Mouse (Mus musculus) brown adipose tissue, adult 24 weeks (tissue): ENCODE measurements around the gene Armc6. TPM values are rescaled to one million over a fixed set of nuclear protein-coding genes. Genes with fewer than 3 reads are reported as not detected.

Experiments
- H3K27ac ChIP-seq: fragments of 200-500 bp; replicated peaks from 2 replicates; pipeline ENCODE4 v1.5.1; 2012; ENCODE audit warnings: low read depth, mild to moderate bottlenecking, low read length
- H3K4me1 ChIP-seq: fragments of 200-500 bp; 2 replicates; pipeline ENCODE4 v1.6.1; 2012; ENCODE audit warnings: low read length, mixed read lengths; ENCODE audit not compliant: control insufficient read depth, insufficient read depth, insufficient read length
- H3K4me3 ChIP-seq: fragments of 200-500 bp; 2 replicates; pipeline ENCODE4 v1.5.1; 2012; ENCODE audit warnings: low read depth, mild to moderate bottlenecking, low read length, moderate library complexity; ENCODE audit not compliant: insufficient read depth
- polyA plus RNA-seq: library from polyadenylated mRNA; stranded (reverse); fragments of >200 nt; gene quantifications from 2 replicates; pipeline ENCODE4 v1.2.4, GENCODE M21; 2012; ENCODE audit not compliant: missing spikeins, insufficient read depth, insufficient read length

The Armc6 gene
- 5.0 and 6.7 TPM in 2 replicates for polyA plus RNA-seq

DNA sequence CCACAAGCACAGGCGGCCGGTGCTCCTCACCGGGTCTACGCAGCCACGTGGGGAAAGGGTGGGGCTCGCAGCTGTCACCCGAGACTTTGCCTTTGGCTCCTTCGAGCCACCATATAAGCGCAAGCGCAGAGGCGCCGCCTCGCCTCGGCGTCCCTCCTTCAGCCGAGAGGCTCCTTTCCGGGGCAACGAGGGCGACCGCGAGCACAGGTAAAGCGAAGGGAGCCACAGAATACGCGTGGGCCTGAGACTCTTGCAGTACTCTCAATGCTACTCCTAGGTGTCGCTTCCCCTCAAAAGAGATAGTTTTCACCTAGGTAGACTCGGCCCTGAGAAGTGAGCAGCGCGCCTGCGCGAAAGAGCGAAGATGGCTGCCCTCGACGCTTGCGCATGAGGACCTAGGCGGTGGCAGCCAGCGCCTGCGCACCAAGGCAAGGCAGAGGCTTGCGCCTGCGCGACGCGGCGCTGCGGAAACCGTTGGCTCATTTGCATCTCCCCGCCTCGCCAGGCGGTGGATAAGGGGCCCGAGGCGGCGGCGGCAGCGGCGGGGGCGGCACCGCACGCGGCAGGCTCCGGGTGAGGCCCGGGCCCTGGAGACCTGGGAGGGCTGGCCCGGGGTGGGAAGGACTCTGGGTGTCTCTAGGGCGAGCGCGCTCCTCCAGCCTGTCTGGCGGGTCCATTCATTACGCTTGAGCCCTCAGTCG, at the start of gene Armc6, which contains the start of gene Sugp2:
TSS of gene Armc6 (minus strand) at position 387 of the 701 bp plus-strand sequence.
TSS of gene Sugp2 (plus strand) at position 147 of the 701 bp plus-strand sequence.
- Histone ChIP-seq H3K4me1 (no peaks in the 10 kb centered on the region), H3K4me3 (peak within 1 kb of the TSS; percentile 80), H3K27ac (peak within 1 kb of the TSS; percentile 100)

GRCm38 (mm10) chr8:70283136-70284077, 49.1 kb upstream of the Armc6 start:
- Histone ChIP-seq H3K4me1 (no peaks in the 10 kb centered on the region; the same call in 1 of the 2 replicates), H3K4me3 (peak overlapping the region; percentile 95), H3K27ac (peak overlapping the region; percentile 64; the same call in 1 of the 2 replicates)

DNA sequence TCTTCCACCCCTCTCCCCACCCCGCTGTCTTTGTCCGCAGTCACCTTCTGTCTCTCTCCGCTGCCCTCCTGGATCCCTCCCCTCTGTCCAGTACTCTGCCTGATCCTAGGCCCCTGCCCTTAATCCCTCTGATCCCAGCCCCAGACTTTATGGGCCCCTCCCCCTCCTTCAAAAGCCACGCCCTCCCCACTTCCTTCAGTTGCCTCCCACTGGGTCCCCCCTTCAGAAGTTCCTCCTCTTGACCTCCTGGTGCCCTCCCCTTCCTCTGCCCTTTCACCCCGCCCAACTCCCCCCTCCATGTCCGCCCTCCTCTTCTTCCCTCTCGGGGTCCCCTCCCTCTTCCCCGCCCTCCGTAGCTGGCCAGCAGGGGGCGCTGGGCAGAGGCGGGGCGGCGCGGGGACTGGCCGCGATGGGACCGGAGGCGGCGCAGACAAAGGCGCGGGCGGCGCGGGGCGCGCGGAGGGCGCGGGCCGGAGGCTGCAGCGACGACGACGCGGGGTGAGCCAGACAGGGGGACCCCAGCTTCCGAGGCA, 48.4 kb upstream of the Armc6 start, which contains the start of gene Homer3:
TSS of gene Homer3 (plus strand) at position 225 of the 533 bp plus-strand sequence.
- peak within 1 kb of the TSS; percentile 95 for H3K4me3 ChIP-seq
- peak within 1 kb of the TSS; percentile 76 for H3K27ac ChIP-seq

DNA sequence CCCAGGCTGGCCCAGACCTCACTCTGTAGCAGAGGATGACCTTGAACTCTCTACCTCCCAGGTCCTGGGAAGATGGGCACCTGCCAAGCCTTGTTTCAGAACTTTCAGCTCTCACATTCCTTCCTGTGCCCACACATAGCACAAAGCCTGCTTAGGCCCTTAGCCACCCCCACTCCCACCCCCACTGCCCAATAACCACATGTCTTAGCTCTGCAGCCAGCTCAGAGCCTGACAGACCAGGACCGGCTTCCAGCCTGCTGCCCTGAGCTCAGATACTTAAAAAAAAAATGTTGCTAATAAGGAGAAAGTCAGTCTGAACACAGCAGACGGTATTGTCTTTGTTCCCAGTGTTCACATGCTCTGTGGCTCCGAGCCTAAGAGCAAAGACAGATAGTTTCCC, 46.7 kb upstream of the Armc6 start:
- H3K27ac ChIP-seq: no peak overlapping the region
- peaks cover 10% of the 10 kb centered on the region; the same call in 1 of the 2 replicates for H3K4me1 ChIP-seq

More for the DNA sequence above, 48.4 kb upstream of the Armc6 start, which contains the start of gene Homer3:
- no peaks in the 10 kb centered on the region; the same call in 1 of the 2 replicates for H3K4me1 ChIP-seq

DNA sequence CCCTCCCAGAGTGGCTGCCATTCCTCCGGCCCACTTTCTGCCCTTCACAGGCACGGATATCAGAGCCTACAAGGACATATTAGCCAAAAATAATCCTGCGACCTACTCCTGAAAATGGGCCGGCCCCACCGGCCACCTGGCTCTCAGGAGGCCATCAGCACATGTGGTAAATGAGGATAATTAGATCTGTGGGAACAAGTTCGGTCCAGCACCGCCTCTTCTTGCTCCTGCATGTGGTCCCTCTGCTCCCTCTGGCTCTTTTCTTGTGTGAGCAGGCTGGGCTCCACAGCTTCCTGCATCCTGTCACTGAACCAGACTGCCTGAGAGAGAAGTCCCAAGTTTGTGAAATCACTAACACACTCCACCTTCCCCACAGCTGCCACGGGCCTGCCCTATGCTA, 45.0 kb upstream of the Armc6 start:
- Histone ChIP-seq H3K4me3 (no peak overlapping the region), H3K4me1 (peaks cover 10% of the 10 kb centered on the region; the same call in 1 of the 2 replicates), H3K27ac (peak overlapping the region; percentile 69)

More for the DNA sequence above, 46.7 kb upstream of the Armc6 start:
- no peak overlapping the region for H3K4me3 ChIP-seq

GRCm38 (mm10) chr8:70278175-70278574, 43.9 kb upstream of the Armc6 start:
- Histone ChIP-seq H3K27ac (no peak overlapping the region), H3K4me1 (peaks cover 14% of the 10 kb centered on the region; the same call in 1 of the 2 replicates), H3K4me3 (no peak overlapping the region)

DNA sequence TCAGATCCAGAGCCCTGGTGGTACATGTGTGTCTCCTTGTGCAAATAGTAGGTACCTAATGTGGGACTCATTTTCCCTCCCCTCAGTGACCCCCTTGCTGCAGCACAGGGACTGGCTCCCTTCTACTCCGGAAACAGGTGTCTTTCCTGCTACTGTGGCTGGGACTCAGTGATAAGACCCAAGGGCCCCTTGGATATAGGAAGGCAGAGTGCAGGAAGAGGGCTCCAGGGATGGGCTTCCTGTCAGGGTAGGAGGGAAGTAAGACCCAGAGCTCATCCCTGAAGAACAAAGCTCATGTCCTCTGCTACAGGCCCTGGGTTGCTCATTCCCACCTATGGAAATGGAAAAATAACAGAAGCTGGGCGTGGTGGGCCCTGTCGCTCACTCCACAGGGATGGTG, 42.2 kb upstream of the Armc6 start:
- Histone ChIP-seq H3K4me1 (peaks cover 23% of the 10 kb centered on the region), H3K4me3 (no peak overlapping the region), H3K27ac (peak overlapping the region; percentile 63)

DNA sequence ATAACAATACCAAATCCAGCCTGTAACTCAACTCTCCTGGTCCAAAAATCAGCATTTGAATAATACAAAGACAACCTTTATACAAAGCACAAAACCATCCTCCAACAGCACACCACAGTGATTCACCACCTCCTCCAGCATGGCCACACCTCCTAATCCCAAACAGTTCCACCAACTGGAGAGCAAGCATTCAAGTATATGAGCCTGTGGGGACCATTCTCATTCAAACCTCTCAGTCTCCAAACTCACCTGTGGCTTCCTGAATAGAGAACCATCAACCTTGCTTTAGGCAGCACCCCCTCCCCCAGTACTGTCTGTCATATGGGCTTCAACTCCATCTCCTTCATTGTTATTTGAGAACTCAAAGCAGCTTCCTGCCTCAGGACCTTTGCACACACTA, 40.1 kb upstream of the Armc6 start:
- no peak overlapping the region for H3K27ac ChIP-seq
- peaks cover 23% of the 10 kb centered on the region for H3K4me1 ChIP-seq
- no peak overlapping the region for H3K4me3 ChIP-seq

- H3K27ac ChIP-seq: 0 out of 2 replicates have a peak overlapping the region, but pooled peaks have one; percentile 22
- H3K4me3 ChIP-seq: no peak overlapping the region
- H3K4me1 ChIP-seq: peaks cover 23% of the 10 kb centered on the region
Observed at GRCm38 (mm10) chr8:70272949-70273348, 38.7 kb upstream of the Armc6 start.

GRCm38 (mm10) chr8:70268799-70269565, 34.7 kb upstream of the Armc6 start:
- H3K4me1 ChIP-seq: peaks cover 12% of the 10 kb centered on the region; the same call in 1 of the 2 replicates
- H3K27ac ChIP-seq: no peak overlapping the region
- H3K4me3 ChIP-seq: no peak overlapping the region

DNA sequence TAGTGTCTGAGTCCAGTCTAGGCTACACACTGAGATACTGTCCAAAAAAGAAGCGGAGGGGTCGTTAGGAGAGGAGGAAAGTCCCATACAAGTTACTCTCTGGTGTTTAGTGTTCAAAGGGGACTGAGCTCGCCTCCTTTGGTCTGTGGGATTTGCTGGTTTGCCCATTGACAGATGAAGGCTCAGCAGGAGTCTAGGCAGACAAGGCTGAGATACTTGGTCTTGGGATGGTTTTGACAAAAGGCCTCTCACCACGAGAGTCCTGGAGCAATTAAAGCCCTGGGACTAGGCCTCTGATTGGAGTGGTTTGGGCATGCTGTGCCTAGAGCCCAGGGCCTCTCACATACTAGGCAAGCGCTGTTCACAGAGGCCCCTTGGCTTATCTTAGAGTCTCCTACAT, 34.0 kb upstream of the Armc6 start:
- H3K4me1 ChIP-seq: peaks cover 10% of the 10 kb centered on the region; the same call in 1 of the 2 replicates
- no peak overlapping the region for H3K27ac ChIP-seq
- no peak overlapping the region for H3K4me3 ChIP-seq

DNA sequence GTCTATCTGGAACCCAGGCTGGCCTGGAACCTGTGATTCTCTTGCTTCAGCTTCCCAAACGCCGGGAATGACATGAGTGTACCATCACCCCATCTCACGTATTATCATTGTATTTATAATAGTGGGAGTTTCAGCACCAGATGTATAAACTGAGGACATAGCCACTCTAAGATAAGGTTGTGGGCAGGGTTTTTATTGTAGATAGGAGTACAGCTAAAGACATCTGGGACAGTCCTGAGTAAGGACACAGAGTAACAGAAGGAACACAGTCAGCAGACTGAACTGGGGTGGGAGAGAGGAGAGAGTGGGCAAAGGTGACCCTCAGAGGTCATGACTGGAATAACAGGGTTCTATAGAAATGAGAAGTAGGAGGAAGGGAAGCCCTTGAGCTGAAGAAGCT, 33.4 kb upstream of the Armc6 start:
- Histone ChIP-seq H3K4me3 (no peak overlapping the region), H3K27ac (no peak overlapping the region), H3K4me1 (peaks cover 4% of the 10 kb centered on the region; the same call in 1 of the 2 replicates)

GRCm38 (mm10) chr8:70259043-70259442, 24.8 kb upstream of the Armc6 start:
- Histone ChIP-seq H3K4me1 (no peaks in the 10 kb centered on the region), H3K27ac (no peak overlapping the region), H3K4me3 (no peak overlapping the region)

DNA sequence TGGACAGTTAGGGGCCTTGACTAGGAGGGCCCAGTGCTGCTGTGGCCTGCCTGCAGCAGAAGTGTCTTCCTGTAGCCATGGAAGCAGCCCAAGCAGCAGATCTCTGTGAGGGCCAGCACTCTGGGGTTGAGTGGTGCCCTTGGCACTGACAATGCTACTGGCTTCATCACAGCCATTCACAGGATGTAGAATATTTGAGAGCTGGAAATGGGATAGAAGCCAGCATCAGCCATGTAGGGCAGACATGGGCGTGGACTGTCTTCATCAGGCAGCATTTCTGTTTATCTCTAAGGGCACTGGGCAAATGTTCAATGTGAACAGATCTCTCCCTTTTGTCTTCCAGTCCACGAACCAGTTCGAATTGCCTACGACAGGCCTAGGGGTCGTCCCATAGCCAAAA, 24.3 kb upstream of the Armc6 start:
- no peak overlapping the region for H3K4me3 ChIP-seq
- no peaks in the 10 kb centered on the region for H3K4me1 ChIP-seq
- H3K27ac ChIP-seq: no peak overlapping the region
